Mouse (Mus musculus) heart, postnatal 0 days (tissue): ENCODE results near the gene Ackr2.

Experiments
- CTCF ChIP-seq: IDR thresholded peaks from 2 replicates; pipeline ENCODE4 v1.5.1; 2016; ENCODE audit warnings: antibody characterized with exemption, control low read depth, low read depth
- EP300 ChIP-seq: IDR thresholded peaks from 2 replicates; pipeline ENCODE4 v1.6.1; 2016; ENCODE audit warnings: antibody characterized with exemption, low read depth

DNA sequence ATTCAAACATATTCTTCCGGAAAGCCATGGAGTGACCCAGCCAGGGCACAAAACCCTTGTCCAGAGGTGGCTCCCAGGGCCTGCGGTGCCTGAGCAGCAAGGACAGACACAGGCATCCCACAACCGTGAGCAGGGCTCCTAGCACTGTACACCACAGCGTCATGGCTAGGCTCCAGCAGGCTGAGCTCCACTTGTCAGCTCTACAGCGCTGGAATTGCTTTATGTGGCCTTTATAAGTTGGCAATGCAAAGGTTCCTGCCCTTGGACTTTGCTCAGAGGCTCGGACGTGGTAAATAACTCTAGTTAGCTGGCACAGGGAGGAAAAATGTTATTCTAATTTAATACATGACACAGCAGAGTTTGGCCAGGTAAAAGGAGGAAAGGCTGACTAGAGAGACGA, 17.9 kb downstream of the Ackr2 start, which contains the start of gene Cyp8b1:
- no peak for TF ChIP-seq CTCF
- TF ChIP-seq EP300 = no peak
